Mouse (Mus musculus): ENCODE measurements around the gene Cdh4.

DNA sequence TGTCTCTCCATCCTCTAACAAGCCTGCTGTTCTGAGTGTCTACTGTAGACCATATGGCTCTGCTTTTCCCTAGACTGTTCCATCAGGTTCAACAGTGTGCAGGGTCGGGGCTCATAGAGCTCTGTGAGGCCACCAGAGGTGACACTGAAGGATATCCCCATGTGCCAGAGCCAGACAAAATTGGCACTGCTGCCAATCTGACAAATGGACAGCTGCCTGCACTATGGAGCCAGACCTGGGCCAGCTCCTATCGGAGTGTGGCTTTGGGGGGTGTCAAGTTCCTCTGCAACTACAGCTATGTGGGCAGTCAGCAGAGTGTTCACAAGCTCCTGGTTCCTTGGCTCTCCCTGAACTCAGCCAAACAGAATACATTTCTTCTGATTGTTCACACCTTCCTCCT lies 164.1 kb downstream of the Cdh4 start:
- TF ChIP-seq CTCF (IDR thresholded peaks at IDR 0.05; ENCODE audit: low read depth) (no peak), EP300 (IDR thresholded peaks at IDR 0.05; ENCODE audit: low read depth) (no peak)
